Mouse (Mus musculus) intestine, embryonic 15.5 days (tissue): ENCODE data around the gene Prkce. TPM values are rescaled to one million over a fixed set of nuclear protein-coding genes. Genes with fewer than 3 reads are reported as not detected.
"Not testable (repeated sequence)": the region's sequence is repeated elsewhere in the genome, so short reads cannot be mapped to it uniquely, and the experiment has no call there.

Experiments used
- ATAC-seq: fragments of 200-750 bp; cut with Nextera tagmentation; 2 replicates; pipeline ENCODE4 v1.8.0; 2017; ENCODE audit warnings: moderate TSS enrichment, moderate library complexity
- H3K27ac ChIP-seq: fragments of 300-500 bp; sonication (generic); 2 replicates; pipeline ENCODE4 v1.5.1; 2015; ENCODE audit warnings: mild to moderate bottlenecking, inconsistent platforms
- H3K27me3 ChIP-seq: fragments of 300-500 bp; sonication (generic); replicated peaks from 2 replicates; pipeline ENCODE4 v1.6.1; 2015; ENCODE audit warnings: inconsistent platforms
- H3K36me3 ChIP-seq: fragments of 300-500 bp; sonication (generic); 2 replicates; pipeline ENCODE4 v1.6.1; 2015; ENCODE audit warnings: inconsistent platforms
- H3K4me1 ChIP-seq: fragments of 300-500 bp; sonication (generic); replicated peaks from 2 replicates; pipeline ENCODE4 v1.6.1; 2015; ENCODE audit warnings: inconsistent platforms
- H3K4me2 ChIP-seq: fragments of 300-500 bp; sonication (generic); replicated peaks from 2 replicates; pipeline ENCODE4 v1.6.1; 2015; ENCODE audit warnings: mild to moderate bottlenecking, inconsistent platforms
- H3K4me3 ChIP-seq: fragments of 300-500 bp; sonication (generic); replicated peaks from 2 replicates; pipeline ENCODE4 v1.5.1; 2015; ENCODE audit warnings: inconsistent platforms
- H3K9ac ChIP-seq: fragments of 300-500 bp; sonication (generic); 2 replicates; pipeline ENCODE4 v1.6.1; 2015; ENCODE audit warnings: inconsistent platforms
- H3K9me3 ChIP-seq: fragments of 300-500 bp; sonication (generic); 2 replicates; pipeline ENCODE4 v1.6.1; 2016; ENCODE audit warnings: inconsistent platforms
- WGBS: fragments of 180-500 bp; shearing (Covaris S2); methylation state at CpG from one replicate; pipeline ENCODE4 v1.1.7; 2015; 5-methylcytosine and 5-hydroxymethylcytosine counted together
- polyA plus RNA-seq: library from polyadenylated mRNA; unstranded; fragments of >200 nt; fragmentation: Nextera tagmentation; extraction: Ambion mirVana; gene quantifications from 2 replicates; pipeline ENCODE4 v1.2.1, GENCODE M21; 2015

Prkce gene
- polyA plus RNA-seq, 1 experiment from 2014 or later: 6.6 TPM

GRCm38 (mm10) chr17:86464197-86464596 is 296.6 kb downstream of the Prkce start:
- 0 out of 2 replicates have a peak, but pooled peaks have one; percentile 1 for ATAC-seq
- Histone ChIP-seq H3K4me1 (peaks cover 28% of the 10 kb centered on the region), H3K27me3 (no peaks in the 10 kb centered on the region), H3K36me3 (no peaks in the 10 kb centered on the region), H3K4me2 (no peak overlapping the region), H3K4me3 (no peak overlapping the region), H3K9me3 (no peaks in the 10 kb centered on the region), H3K9ac (no peak overlapping the region), H3K27ac (no peak overlapping the region)
- 78% methylated on average over 8 of the region's 8 CpGs for WGBS

GRCm38 (mm10) chr17:86464689-86465363 is 297.2 kb downstream of the Prkce start:
- H3K4me3 ChIP-seq: no peak overlapping the region
- H3K27me3 ChIP-seq: no peaks in the 10 kb centered on the region
- WGBS: 65% methylated on average over 16 of the region's 16 CpGs
- H3K4me1 ChIP-seq: peaks cover 28% of the 10 kb centered on the region
- H3K27ac ChIP-seq: no peak overlapping the region
- no peaks in the 10 kb centered on the region for H3K9me3 ChIP-seq
- no peaks in the 10 kb centered on the region for H3K36me3 ChIP-seq
- H3K4me2 ChIP-seq: no peak overlapping the region
- peak; percentile 58 for ATAC-seq
- H3K9ac ChIP-seq: no peak overlapping the region

- H3K9me3 ChIP-seq: no peaks in the 10 kb centered on the region
- no peak overlapping the region for H3K4me3 ChIP-seq
- 80% methylated on average over 13 of the region's 13 CpGs for WGBS
- peaks cover 28% of the 10 kb centered on the region for H3K4me1 ChIP-seq
- no peak overlapping the region for H3K4me2 ChIP-seq
- H3K9ac ChIP-seq: no peak overlapping the region
- no peaks in the 10 kb centered on the region for H3K36me3 ChIP-seq
- no peaks in the 10 kb centered on the region for H3K27me3 ChIP-seq
- no peak overlapping the region for H3K27ac ChIP-seq
- peak; percentile 63 for ATAC-seq
Observed at GRCm38 (mm10) chr17:86465865-86466264, 298.3 kb downstream of the Prkce start.

GRCm38 (mm10) chr17:86466412-86466811 is 298.8 kb downstream of the Prkce start:
- H3K27ac ChIP-seq: no peak overlapping the region
- no peak overlapping the region for H3K9ac ChIP-seq
- H3K9me3 ChIP-seq: no peaks in the 10 kb centered on the region
- H3K27me3 ChIP-seq: no peaks in the 10 kb centered on the region
- ATAC-seq: peak; percentile 63
- H3K4me1 ChIP-seq: peaks cover 28% of the 10 kb centered on the region
- no peak overlapping the region for H3K4me2 ChIP-seq
- 71% methylated on average over 7 of the region's 7 CpGs for WGBS
- no peaks in the 10 kb centered on the region for H3K36me3 ChIP-seq
- no peak overlapping the region for H3K4me3 ChIP-seq

GRCm38 (mm10) chr17:86466871-86467270 is 299.3 kb downstream of the Prkce start:
- ATAC-seq: no peak
- no peaks in the 10 kb centered on the region for H3K9me3 ChIP-seq
- no peak overlapping the region for H3K9ac ChIP-seq
- no peaks in the 10 kb centered on the region for H3K27me3 ChIP-seq
- no peak overlapping the region for H3K27ac ChIP-seq
- H3K4me2 ChIP-seq: peak overlapping the region; percentile 7; the same call in 1 of the 2 replicates
- 60% methylated on average over 7 of the region's 7 CpGs for WGBS
- H3K4me3 ChIP-seq: no peak overlapping the region
- H3K36me3 ChIP-seq: no peaks in the 10 kb centered on the region
- peaks cover 28% of the 10 kb centered on the region for H3K4me1 ChIP-seq

GRCm38 (mm10) chr17:86467291-86467898 is 299.8 kb downstream of the Prkce start:
- Histone ChIP-seq H3K36me3 (no peaks in the 10 kb centered on the region), H3K4me3 (no peak overlapping the region), H3K4me1 (peaks cover 28% of the 10 kb centered on the region), H3K4me2 (peak overlapping the region; percentile 7; the same call in 1 of the 2 replicates), H3K27ac (no peak overlapping the region), H3K9ac (no peak overlapping the region), H3K27me3 (no peaks in the 10 kb centered on the region), H3K9me3 (no peaks in the 10 kb centered on the region)
- ATAC-seq: no peak
- 43% methylated on average over 10 of the region's 10 CpGs for WGBS

GRCm38 (mm10) chr17:86467967-86468366 is 300.4 kb downstream of the Prkce start:
- H3K4me1 ChIP-seq: peaks cover 28% of the 10 kb centered on the region

GRCm38 (mm10) chr17:86470160-86470559 is 302.6 kb downstream of the Prkce start:
- Histone ChIP-seq H3K9ac (no peak overlapping the region), H3K27me3 (no peaks in the 10 kb centered on the region), H3K9me3 (no peaks in the 10 kb centered on the region), H3K4me1 (peaks cover 18% of the 10 kb centered on the region), H3K4me3 (no peak overlapping the region), H3K36me3 (no peaks in the 10 kb centered on the region), H3K4me2 (no peak overlapping the region), H3K27ac (no peak overlapping the region)
- no peak for ATAC-seq
- 85% methylated on average over 5 of the region's 5 CpGs for WGBS

More at GRCm38 (mm10) chr17:86467967-86468366, 300.4 kb downstream of the Prkce start:
- Histone ChIP-seq H3K36me3 (no peaks in the 10 kb centered on the region), H3K4me2 (no peak overlapping the region), H3K9me3 (no peaks in the 10 kb centered on the region), H3K27ac (no peak overlapping the region), H3K4me3 (no peak overlapping the region), H3K27me3 (no peaks in the 10 kb centered on the region), H3K9ac (no peak overlapping the region)
- ATAC-seq: no peak
- 88% methylated on average over 5 of the region's 5 CpGs for whole genome bisulfite sequencing

GRCm38 (mm10) chr17:86471684-86472083 is 304.1 kb downstream of the Prkce start:
- 0 out of 2 replicates have a peak, but pooled peaks have one; percentile 4 for ATAC-seq
- Histone ChIP-seq H3K4me1 (peaks cover 14% of the 10 kb centered on the region), H3K9me3 (no peaks in the 10 kb centered on the region), H3K9ac (no peak overlapping the region), H3K27me3 (no peaks in the 10 kb centered on the region), H3K27ac (no peak overlapping the region), H3K4me3 (no peak overlapping the region), H3K36me3 (no peaks in the 10 kb centered on the region), H3K4me2 (no peak overlapping the region)
- 43% methylated on average over 5 of the region's 5 CpGs for WGBS

GRCm38 (mm10) chr17:86476674-86477073 is 309.1 kb downstream of the Prkce start:
- no peaks in the 10 kb centered on the region for H3K36me3 ChIP-seq
- H3K4me3 ChIP-seq: no peak overlapping the region
- no peak overlapping the region for H3K4me2 ChIP-seq
- H3K9ac ChIP-seq: no peak overlapping the region
- 44% methylated on average over 10 of the region's 10 CpGs for WGBS
- H3K9me3 ChIP-seq: no peaks in the 10 kb centered on the region
- H3K4me1 ChIP-seq: no peaks in the 10 kb centered on the region
- H3K27me3 ChIP-seq: no peaks in the 10 kb centered on the region
- ATAC-seq: no peak
- no peak overlapping the region for H3K27ac ChIP-seq

- H3K4me1 ChIP-seq, H3K27ac ChIP-seq, H3K27me3 ChIP-seq, ATAC-seq, H3K4me3 ChIP-seq, H3K36me3 ChIP-seq, H3K9me3 ChIP-seq, H3K4me2 ChIP-seq, H3K9ac ChIP-seq: not testable (repeated sequence)
Observed at GRCm38 (mm10) chr17:86477401-86477800, 309.8 kb downstream of the Prkce start.

GRCm38 (mm10) chr17:86479406-86479805 is 311.8 kb downstream of the Prkce start:
- H3K4me2 ChIP-seq: no peak overlapping the region
- H3K9me3 ChIP-seq: no peaks in the 10 kb centered on the region
- no peaks in the 10 kb centered on the region for H3K4me1 ChIP-seq
- WGBS: 70% methylated on average over 10 of the region's 10 CpGs
- H3K9ac ChIP-seq: no peak overlapping the region
- H3K36me3 ChIP-seq: no peaks in the 10 kb centered on the region
- H3K27ac ChIP-seq: no peak overlapping the region
- H3K27me3 ChIP-seq: no peaks in the 10 kb centered on the region
- no peak overlapping the region for H3K4me3 ChIP-seq
- ATAC-seq: no peak

- no peak for ATAC-seq
- H3K27me3 ChIP-seq: no peaks in the 10 kb centered on the region
- no peak overlapping the region for H3K4me2 ChIP-seq
- H3K9ac ChIP-seq: no peak overlapping the region
- no peak overlapping the region for H3K4me3 ChIP-seq
- no peaks in the 10 kb centered on the region for H3K36me3 ChIP-seq
- H3K9me3 ChIP-seq: no peaks in the 10 kb centered on the region
- WGBS: 90% methylated on average over 10 of the region's 10 CpGs
- no peak overlapping the region for H3K27ac ChIP-seq
- H3K4me1 ChIP-seq: no peaks in the 10 kb centered on the region
Observed at GRCm38 (mm10) chr17:86482675-86483074, 315.1 kb downstream of the Prkce start.
